Mouse (Mus musculus) left cerebral cortex, postnatal 14 days (tissue): Measurements from ENCODE around the gene Synj1. TPM values are rescaled to one million over a fixed set of nuclear protein-coding genes. Genes with fewer than 3 reads are reported as not detected.

Experiments used
- DNase-seq, 2 experiments: peaks; one replicate each; pipeline ENCODE4 v3.0.0; 2021 to 2022; ENCODE audit warnings: low spot score in 2 of 2, mixed read lengths in 1 of 2
- intact Hi-C: fragments of 180-260 bp; cut with DNase I; formaldehyde crosslinking; loops from one replicate; pipeline ENCODE4 v1.15.1; 2025
- microRNA-seq, 2 experiments: library from miRNA; unstranded; fragments of <30 nt; microRNA quantifications; one replicate each; pipeline ENCODE4 v1.2.0; 2022
- total RNA-seq, 2 experiments: library from RNA; stranded (reverse); gene quantifications; 2 replicates each; pipeline ENCODE4 v1.2.3; 2021

The Synj1 gene
- total RNA-seq, 2 experiments from 2014 or later, result 270 to 273 TPM

GRCm38 (mm10) chr16:90910855-90911533, 100.1 kb downstream of the Synj1 start:
- DNase-seq, result no peak
- intact Hi-C loops, result no loop called here

GRCm38 (mm10) chr16:90907250-90907649, 103.9 kb downstream of the Synj1 start:
- intact Hi-C loops, result no loop called here

GRCm38 (mm10) chr16:90903300-90903699, 107.8 kb downstream of the Synj1 start:
- no peak for DNase-seq
- intact Hi-C loops, result no loop called here

More at GRCm38 (mm10) chr16:90907250-90907649, 103.9 kb downstream of the Synj1 start:
- no peak for DNase-seq

GRCm38 (mm10) chr16:90901364-90901763, 109.7 kb downstream of the Synj1 start:
- intact Hi-C loops, result no loop called here
- DNase-seq, result no peak

GRCm38 (mm10) chr16:90899498-90899897, 111.6 kb downstream of the Synj1 start:
- intact Hi-C loops, result no loop called here
- no peak for DNase-seq

- DNase-seq, result no peak
- intact Hi-C loops, result no loop called here
Measured at GRCm38 (mm10) chr16:90897651-90898050, 113.5 kb downstream of the Synj1 start.

GRCm38 (mm10) chr16:90893792-90894191, 117.3 kb downstream of the Synj1 start:
- intact Hi-C loops, result no loop called here

GRCm38 (mm10) chr16:90893019-90893418, 118.1 kb downstream of the Synj1 start:
- intact Hi-C loops, result no loop called here

More at GRCm38 (mm10) chr16:90893792-90894191, 117.3 kb downstream of the Synj1 start:
- no peak for DNase-seq

GRCm38 (mm10) chr16:90892081-90892480, 119.0 kb downstream of the Synj1 start:
- intact Hi-C loops, result no loop called here
- peak in 1 of 2 experiments; percentile 33 for DNase-seq

More at GRCm38 (mm10) chr16:90893019-90893418, 118.1 kb downstream of the Synj1 start:
- no peak for DNase-seq

- intact Hi-C loops, result no loop called here
- DNase-seq, result peak in 1 of 2 experiments; percentile 23
Measured at GRCm38 (mm10) chr16:90891601-90892000, 119.5 kb downstream of the Synj1 start.

- no peak for DNase-seq
- intact Hi-C loops, result no loop called here
Measured at GRCm38 (mm10) chr16:90890683-90891082, 120.4 kb downstream of the Synj1 start.

Small RNAs within 50 kb of the gene (microRNA-seq; reads per million reads assigned to microRNA genes)
- gene Gm22933, result 0 reads per million in 2 experiments

Other genes starting within 250 kb of the Synj1 start
- 10 to 100 TPM; 14.2 to 15.9 TPM for gene Urb1, start 200.9 kb downstream of the Synj1 start, total RNA-seq
- gene Eva1c, start 184.6 kb downstream of the Synj1 start, total RNA-seq, result 1 to 10 TPM; 1.6 to 2.1 TPM
- gene Cfap298, start 76.2 kb downstream of the Synj1 start, total RNA-seq, result 10 to 100 TPM; 34.2 to 38.7 TPM
- 10 to 100 TPM; 49.6 to 54.3 TPM for gene Paxbp1, start 33.2 kb upstream of the Synj1 start, total RNA-seq
- 1 to 10 TPM in 1 of 2 experiments, under 1 TPM in 1; 0.70 to 1.1 TPM for gene 4932438H23Rik, start 83.8 kb upstream of the Synj1 start, total RNA-seq
- gene Olig2, start 214.1 kb upstream of the Synj1 start, total RNA-seq, result 10 to 100 TPM; 26.2 to 33.7 TPM